Mouse (Mus musculus) E14TG2a.4 (cell line): ENCODE results near the gene Cdc42ep4.

ENCODE experiments used
- H3K27me3 ChIP-seq: 2 replicates; pipeline ENCODE4 v1.6.1; 2014; ENCODE audit warnings: low read length, control low read depth; ENCODE audit not compliant: insufficient read depth
- H3K36me3 ChIP-seq: 2 replicates; pipeline ENCODE4 v1.6.1; 2014; ENCODE audit warnings: low read length, control low read depth; ENCODE audit not compliant: insufficient read depth
- H3K4me1 ChIP-seq: replicated peaks from 2 replicates; pipeline ENCODE4 v1.6.1; 2014; ENCODE audit warnings: low read depth, low read length, control low read depth
- H3K4me3 ChIP-seq: replicated peaks from 2 replicates; pipeline ENCODE4 v1.5.1; 2014; ENCODE audit warnings: mild to moderate bottlenecking, low read length
- H3K9me3 ChIP-seq: 2 replicates; pipeline ENCODE4 v1.6.1; 2014; ENCODE audit warnings: low read length, control low read depth
- CTCF ChIP-seq: conservative IDR thresholded peaks from 2 replicates; pipeline ENCODE4 v1.5.1; 2014; ENCODE audit warnings: low read length
- NANOG ChIP-seq: IDR thresholded peaks from 2 replicates; pipeline ENCODE4 v1.6.1; 2014; ENCODE audit warnings: borderline replicate concordance, low read length, mixed read lengths
- POU5F1 ChIP-seq: IDR thresholded peaks from 2 replicates; pipeline ENCODE4 v1.6.1; 2014; ENCODE audit warnings: low read length, borderline replicate concordance

Gene Cdc42ep4

GRCm38 (mm10) chr11:113756578-113756977 lies 4.9 kb upstream of the Cdc42ep4 start:
- no peak overlapping the region for H3K4me3 ChIP-seq
- H3K36me3 ChIP-seq: no peaks in the 10 kb centered on the region
- no peak for TF ChIP-seq CTCF
- no peak for TF ChIP-seq NANOG
- TF ChIP-seq POU5F1: no peak
- H3K9me3 ChIP-seq: no peaks in the 10 kb centered on the region
- H3K4me1 ChIP-seq: peaks cover 55% of the 10 kb centered on the region
- H3K27me3 ChIP-seq: peaks cover 13% of the 10 kb centered on the region; the same call in 1 of the 2 replicates

- Histone ChIP-seq H3K9me3 (no peaks in the 10 kb centered on the region), H3K27me3 (peaks cover 13% of the 10 kb centered on the region; the same call in 1 of the 2 replicates), H3K4me3 (no peak overlapping the region), H3K36me3 (no peaks in the 10 kb centered on the region), H3K4me1 (peaks cover 49% of the 10 kb centered on the region)
- no peak for TF ChIP-seq NANOG
- no peak for TF ChIP-seq POU5F1
- TF ChIP-seq CTCF: no peak
Observed at GRCm38 (mm10) chr11:113755878-113756277, 4.2 kb upstream of the Cdc42ep4 start.

GRCm38 (mm10) chr11:113754845-113755244 lies 3.2 kb upstream of the Cdc42ep4 start:
- no peaks in the 10 kb centered on the region for H3K9me3 ChIP-seq
- H3K36me3 ChIP-seq: no peaks in the 10 kb centered on the region
- peaks cover 11% of the 10 kb centered on the region; the same call in 1 of the 2 replicates for H3K27me3 ChIP-seq
- no peak for TF ChIP-seq CTCF
- no peak for TF ChIP-seq NANOG
- no peak for TF ChIP-seq POU5F1
- no peak overlapping the region for H3K4me3 ChIP-seq
- H3K4me1 ChIP-seq: peaks cover 56% of the 10 kb centered on the region

GRCm38 (mm10) chr11:113752685-113753430 lies 1.2 kb upstream of the Cdc42ep4 start:
- peaks cover 76% of the 10 kb centered on the region for H3K4me1 ChIP-seq
- TF ChIP-seq NANOG (no peak), CTCF (no peak), POU5F1 (no peak)
- no peaks in the 10 kb centered on the region for H3K27me3 ChIP-seq
- H3K9me3 ChIP-seq: no peaks in the 10 kb centered on the region
- H3K36me3 ChIP-seq: peaks cover 17% of the 10 kb centered on the region
- H3K4me3 ChIP-seq: peak overlapping the region; percentile 94

GRCm38 (mm10) chr11:113752158-113752661 lies 529 bp upstream of the Cdc42ep4 start:
- peak; percentile 71 for TF ChIP-seq NANOG
- no peak for TF ChIP-seq CTCF
- peaks cover 19% of the 10 kb centered on the region for H3K36me3 ChIP-seq
- peak overlapping the region; percentile 94 for H3K4me3 ChIP-seq

GRCm38 (mm10) chr11:113750571-113751483 lies 854 bp downstream of the Cdc42ep4 start:
- Histone ChIP-seq H3K27me3 (no peaks in the 10 kb centered on the region), H3K36me3 (peaks cover 23% of the 10 kb centered on the region), H3K4me3 (peak overlapping the region; percentile 94), H3K4me1 (peaks cover 84% of the 10 kb centered on the region), H3K9me3 (no peaks in the 10 kb centered on the region)
- TF ChIP-seq CTCF: peak; percentile 17; the same call in 1 of the 2 replicates
- TF ChIP-seq POU5F1: no peak

More at GRCm38 (mm10) chr11:113752158-113752661, 529 bp upstream of the Cdc42ep4 start:
- peaks cover 83% of the 10 kb centered on the region for H3K4me1 ChIP-seq
- H3K27me3 ChIP-seq: no peaks in the 10 kb centered on the region
- H3K9me3 ChIP-seq: no peaks in the 10 kb centered on the region

GRCm38 (mm10) chr11:113749749-113750351 lies 1.8 kb downstream of the Cdc42ep4 start:
- Histone ChIP-seq H3K4me3 (peak overlapping the region; percentile 94), H3K9me3 (no peaks in the 10 kb centered on the region), H3K36me3 (peaks cover 32% of the 10 kb centered on the region), H3K4me1 (peaks cover 81% of the 10 kb centered on the region), H3K27me3 (no peaks in the 10 kb centered on the region)
- no peak for TF ChIP-seq CTCF
- no peak for TF ChIP-seq NANOG
- TF ChIP-seq POU5F1: no peak

GRCm38 (mm10) chr11:113748797-113749521 lies 2.7 kb downstream of the Cdc42ep4 start:
- TF ChIP-seq POU5F1 (no peak), NANOG (no peak), CTCF (no peak)
- Histone ChIP-seq H3K4me3 (peak overlapping the region; percentile 94), H3K4me1 (peaks cover 72% of the 10 kb centered on the region), H3K9me3 (no peaks in the 10 kb centered on the region), H3K27me3 (no peaks in the 10 kb centered on the region), H3K36me3 (peaks cover 40% of the 10 kb centered on the region)
